Mouse (Mus musculus) cerebellum, adult 9-11 months (tissue): ENCODE measurements at regions not wholly inside any gene's neighbourhood (a gene's known extent, or its start where the extent isn't known, plus 50 kb on each side); places are given as distances from the start of the nearest gene placed in this dataset.

Experiments used
- DNase-seq: peaks from one replicate; pipeline ENCODE4 v3.0.0; 2022

DNA sequence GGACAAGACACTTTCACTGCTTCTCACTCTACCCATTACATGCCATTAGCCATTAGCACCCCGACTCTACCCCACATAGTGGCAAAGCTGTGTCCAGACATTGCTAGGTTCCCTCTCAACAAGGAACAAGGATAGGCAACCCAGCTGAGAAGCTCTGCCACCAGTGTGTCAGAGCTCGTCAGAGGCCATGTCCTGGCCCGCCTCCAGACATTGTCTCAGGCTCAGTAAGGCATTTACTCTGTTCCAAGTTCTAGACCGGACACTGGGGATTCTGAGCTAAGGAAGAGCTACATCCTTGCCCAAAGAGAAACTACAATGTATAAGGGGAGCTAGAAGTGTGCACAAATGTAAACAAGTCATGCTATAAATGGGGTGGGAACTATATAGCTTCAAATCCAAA, 66.2 kb upstream of the Gm15217 start:
- no peak for DNase-seq

DNA sequence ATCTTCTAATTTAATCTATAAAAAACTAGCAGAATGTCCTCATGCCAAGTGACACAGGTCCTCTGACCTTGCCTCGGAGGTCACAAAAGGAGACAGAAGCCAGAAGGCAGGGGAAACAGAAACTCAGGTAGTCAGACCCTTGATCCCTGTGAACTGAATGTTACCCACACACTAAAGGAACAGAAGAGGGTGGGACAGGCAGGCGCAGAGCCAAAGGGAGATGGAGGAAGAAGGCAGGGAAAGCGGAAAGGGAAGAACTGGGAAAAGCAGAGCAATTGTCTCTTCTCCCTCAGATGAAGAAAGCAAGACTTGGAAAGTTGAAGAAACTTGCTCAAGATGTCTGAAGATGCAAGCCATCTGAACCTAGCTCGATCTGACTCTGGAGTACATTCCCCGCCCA, 62.7 kb upstream of the Gm15217 start:
- DNase-seq: no peak

DNA sequence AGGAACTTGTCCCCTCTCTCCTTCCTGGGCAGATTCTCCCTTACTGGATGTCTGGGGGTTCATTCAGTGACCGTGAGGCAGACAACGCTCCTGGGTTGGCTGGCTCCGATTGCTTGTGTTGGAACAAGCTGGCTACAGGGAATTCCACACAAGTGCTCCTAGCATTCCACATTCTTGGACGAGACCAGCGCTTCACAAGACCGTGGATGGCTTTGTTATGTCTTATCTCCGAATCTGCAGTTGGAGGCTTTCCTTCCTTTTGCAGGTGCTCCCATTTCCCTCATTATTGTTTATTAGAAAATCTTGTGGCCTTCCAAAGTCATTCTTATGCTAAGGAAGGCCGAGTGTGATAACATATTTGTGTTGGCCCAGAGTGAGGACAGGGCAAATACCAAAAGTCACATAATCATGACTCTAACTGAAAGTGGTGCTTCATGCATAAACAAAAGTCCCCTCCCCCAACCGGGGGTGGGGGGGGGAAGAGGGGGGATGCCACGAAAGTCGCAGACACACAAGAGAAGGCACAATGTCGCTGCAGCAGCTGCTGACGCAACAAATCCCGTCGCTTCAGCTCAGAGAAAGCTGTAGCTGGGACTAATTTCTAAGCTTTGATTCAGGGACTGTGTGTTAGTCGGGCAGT, 61.7 kb upstream of the Gm15217 start:
- DNase-seq: no peak

DNA sequence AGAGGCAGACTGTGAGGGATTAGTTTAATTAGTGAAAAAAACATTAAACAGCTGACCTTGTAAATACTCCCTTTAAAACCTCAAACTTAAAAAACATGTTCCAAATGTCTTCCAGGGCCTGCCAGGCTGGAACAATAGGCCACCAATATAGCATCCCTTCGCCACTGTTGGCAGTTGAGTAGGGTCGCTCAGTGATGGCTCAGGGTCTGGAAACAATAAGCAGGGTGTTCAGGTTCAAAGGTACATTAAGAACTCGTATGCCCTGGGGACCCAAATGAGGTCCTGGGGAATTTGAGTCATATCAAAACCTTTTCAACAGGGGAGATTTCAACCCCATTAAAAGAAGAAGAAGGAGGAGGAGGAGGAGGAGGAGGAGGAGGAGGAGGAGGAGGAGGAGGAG, 51.1 kb upstream of the Gm15217 start:
- DNase-seq: no peak
